Mouse (Mus musculus) cortical plate, adult 2 months (tissue): ENCODE measurements around the gene Olfr1215.

Experiments
- CTCF ChIP-seq: fragments of 200-500 bp; IDR thresholded peaks from 2 replicates; pipeline ENCODE4 v1.5.1; 2011; ENCODE audit warnings: mild to moderate bottlenecking, control low read depth, low read length; ENCODE audit not compliant: insufficient read depth; ENCODE audit errors: extremely low read depth
- POLR2A ChIP-seq: fragments of 200-500 bp; IDR thresholded peaks from 2 replicates; pipeline ENCODE4 v1.6.1; 2011; ENCODE audit warnings: mild to moderate bottlenecking, low read length, control low read depth; ENCODE audit not compliant: insufficient read depth; ENCODE audit errors: extremely low read depth

DNA sequence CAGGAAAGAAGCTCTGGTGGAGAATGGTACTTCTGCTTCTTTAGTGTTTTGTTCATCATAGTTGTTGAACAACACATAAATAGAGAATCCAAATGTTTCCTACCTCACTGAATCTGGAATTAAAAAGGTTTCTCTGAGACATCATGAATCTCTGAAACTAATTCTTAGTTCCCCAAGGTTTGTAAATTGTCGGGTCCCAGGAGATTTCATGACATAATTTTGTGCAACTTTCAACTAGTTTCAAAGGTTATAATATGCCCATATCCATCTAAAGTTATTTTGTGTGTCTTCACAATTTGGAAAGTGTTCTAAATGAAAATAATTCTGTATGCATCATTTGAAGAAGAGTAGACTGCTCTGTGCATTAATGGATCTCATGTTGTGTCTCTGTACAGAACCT lies 11.5 kb upstream of the Olfr1215 start, which contains the start of gene Olfr1216:
- no peak for TF ChIP-seq CTCF
- no peak for TF ChIP-seq POLR2A
